Mouse (Mus musculus) cerebellum, adult 18-20 months (tissue): Measurements from ENCODE around the gene Rac3.
"Not testable (repeated sequence)": the region's sequence is repeated elsewhere in the genome, so short reads cannot be mapped to it uniquely, and the experiment has no call there.

Experiments used
- DNase-seq, 2 experiments: peaks; one replicate each; pipeline ENCODE4 v3.0.0; 2021

Rac3 gene

DNA sequence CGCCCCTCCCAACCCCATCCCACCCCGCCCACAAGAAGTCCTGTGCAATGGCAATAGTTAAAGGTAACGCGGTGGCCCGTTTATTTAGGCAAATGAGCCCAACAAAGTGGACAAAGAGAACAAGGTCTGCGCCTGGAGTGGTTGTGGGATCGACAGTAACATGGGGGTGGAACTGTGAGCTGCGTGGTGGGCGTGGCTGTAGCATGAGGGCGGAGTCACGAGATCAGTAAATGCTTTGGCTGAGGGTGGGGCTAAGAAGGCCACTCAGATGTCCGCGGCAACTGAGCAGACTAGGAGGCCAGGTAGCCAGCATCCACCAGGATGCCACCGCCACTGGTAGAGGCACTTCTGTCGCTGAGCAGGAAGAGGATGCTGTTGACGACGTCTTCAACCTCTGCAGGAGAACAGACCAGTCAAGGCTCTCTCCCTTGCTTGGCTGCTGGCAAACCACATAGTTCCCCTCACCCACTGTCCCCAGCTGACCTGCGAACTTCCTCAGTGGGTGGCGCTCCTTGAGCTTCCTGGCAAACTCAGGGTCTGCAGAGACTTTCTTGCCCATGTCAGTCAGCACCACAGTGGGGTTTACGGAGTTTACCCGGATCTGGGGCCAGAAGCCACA, 8.3 kb downstream of the Rac3 start:
- not testable (repeated sequence) for DNase-seq

DNA sequence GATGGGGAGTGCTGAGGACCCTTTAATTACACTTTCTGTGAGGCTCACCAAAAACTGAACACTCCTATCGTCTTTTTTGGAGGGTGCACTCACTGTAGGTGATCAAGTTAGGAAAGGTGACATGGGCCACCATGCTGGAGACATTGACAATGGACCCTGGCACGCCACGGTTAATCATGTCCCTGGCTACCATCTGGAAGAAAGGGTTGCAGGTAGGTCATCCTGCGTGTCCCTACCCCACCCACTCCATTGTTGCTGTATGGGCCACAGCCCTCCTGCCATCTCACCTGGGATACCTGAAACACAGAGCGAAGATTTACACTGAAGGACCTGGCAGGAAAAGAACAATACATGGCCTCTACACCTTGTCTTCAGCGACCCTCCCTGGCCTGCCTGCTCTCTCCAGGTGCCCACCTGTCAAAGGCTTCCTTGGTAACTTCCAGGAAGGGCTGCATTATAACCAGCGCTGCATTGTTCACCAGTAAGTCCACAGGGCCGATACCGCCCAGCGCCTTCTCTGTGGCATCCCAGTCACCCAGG, 9.1 kb downstream of the Rac3 start:
- no peak for DNase-seq

DNA sequence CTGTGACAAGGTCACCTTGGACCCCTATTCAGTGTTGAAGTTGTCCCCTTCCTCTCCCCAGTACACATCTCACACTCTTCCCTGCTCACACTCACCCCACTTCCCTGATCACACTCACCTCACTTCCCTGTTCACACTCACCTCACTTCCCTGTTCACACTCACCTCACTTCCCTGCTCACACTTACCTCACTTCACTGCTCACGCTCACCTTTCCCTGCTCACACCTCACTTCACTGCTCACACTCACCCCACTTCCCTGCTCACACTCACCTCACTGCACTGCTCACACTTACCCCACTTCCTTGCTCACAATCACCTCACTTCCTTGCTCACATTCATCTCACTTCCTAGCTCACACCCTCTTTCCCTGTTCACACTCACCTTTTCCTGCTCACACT, 10.1 kb downstream of the Rac3 start:
- DNase-seq: no peak

DNA sequence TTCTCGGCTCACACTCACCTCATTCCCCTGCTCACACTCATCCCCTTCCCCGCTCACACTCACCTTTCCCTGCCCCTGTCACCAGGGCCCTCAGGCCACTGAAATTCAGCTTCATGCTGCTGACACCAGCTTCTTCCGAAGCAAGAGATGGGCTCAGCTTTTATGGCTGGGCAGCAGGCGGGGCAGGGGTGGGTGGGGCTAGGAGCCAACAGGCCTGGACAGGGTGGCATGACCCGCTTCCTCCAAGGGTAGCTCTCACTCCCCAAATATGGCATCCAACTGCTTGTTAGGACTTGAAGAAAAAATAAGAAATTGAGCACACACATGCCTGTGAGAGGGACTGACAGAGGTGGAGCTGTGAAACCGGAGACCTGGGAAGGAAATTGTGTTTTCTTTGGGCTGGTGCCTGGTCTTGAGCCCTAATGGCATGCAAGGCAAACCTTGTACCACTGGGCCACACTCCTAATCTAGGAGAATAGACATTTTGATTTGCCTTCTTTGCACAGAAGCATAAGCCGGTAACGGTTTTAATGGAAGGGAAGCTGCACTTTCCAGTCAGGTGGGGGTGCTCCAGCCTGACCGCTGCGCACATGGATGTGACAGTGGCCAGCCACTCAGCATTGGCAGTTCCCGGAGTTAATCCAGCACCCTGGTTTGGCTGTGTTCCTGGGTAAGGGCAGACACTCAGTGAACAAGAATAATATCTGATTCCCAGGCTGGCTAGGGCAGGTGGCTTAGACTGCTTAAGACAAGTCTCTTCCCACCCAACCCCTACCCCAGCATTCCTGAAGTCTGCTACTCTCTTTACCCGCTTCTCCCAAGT, 10.8 kb downstream of the Rac3 start, which contains the start of gene Cbr2:
Gene Cbr2, minus strand, starts transcription at position 257 of the 823 bp plus-strand sequence.
- DNase-seq: no peak

DNA sequence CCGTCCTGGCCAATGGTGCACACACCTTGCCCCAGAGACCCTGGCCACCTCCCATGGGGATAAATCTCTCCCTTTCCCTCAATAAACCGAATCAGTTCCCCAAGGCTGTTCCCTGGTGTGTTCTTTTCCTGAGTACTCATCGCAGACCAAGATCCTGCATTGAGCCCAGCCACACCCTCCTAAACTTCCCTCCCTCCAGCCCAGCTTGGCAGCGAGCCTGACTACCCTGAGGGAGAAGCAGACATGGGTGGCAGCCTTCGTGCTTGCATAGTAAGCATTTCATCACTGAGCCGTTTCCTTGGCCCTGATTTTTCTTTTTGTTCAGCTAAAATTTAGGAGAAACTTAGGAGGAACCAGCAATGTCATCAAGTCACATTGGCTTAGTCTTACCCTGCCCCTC, 12.3 kb downstream of the Rac3 start:
- DNase-seq: no peak

DNA sequence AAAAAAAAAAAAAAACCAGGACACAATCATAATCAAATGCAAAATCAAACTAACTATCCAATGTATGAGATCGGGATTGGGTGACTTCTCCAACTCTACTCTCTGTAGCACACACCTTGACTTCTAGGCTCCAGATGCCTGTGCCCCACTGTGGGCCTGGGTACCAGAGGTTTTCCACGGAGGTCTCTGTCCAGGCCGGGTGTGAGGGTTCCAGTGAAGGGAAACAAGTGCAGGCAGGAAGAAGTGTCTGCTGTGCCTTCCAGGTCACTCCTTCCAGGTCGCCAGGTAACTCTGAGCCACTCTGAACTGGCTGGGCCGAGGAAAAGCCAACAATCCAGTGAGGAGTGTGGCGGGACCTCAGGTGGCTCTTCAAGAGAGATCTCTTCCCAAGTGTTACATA, 15.2 kb downstream of the Rac3 start:
- no peak for DNase-seq

DNA sequence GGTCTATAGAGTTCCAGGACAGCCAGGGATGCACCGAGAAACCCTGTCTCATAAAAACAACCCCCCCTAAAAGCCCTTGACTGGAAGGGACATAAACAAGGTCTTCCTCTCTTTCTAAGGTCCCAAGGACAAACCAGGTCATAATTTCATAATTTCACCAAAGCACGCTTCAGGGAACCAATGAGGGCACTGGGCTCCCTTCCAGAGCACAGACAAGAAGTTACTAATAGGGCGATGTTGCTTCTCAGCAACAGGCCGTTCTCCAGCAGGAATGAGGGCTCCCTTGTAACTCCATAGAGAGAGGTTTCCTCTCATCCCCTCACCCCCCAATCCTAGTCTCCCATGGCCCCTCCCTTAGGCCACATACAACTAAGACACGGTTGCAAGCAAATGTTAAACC, 19.7 kb downstream of the Rac3 start:
- no peak for DNase-seq

DNA sequence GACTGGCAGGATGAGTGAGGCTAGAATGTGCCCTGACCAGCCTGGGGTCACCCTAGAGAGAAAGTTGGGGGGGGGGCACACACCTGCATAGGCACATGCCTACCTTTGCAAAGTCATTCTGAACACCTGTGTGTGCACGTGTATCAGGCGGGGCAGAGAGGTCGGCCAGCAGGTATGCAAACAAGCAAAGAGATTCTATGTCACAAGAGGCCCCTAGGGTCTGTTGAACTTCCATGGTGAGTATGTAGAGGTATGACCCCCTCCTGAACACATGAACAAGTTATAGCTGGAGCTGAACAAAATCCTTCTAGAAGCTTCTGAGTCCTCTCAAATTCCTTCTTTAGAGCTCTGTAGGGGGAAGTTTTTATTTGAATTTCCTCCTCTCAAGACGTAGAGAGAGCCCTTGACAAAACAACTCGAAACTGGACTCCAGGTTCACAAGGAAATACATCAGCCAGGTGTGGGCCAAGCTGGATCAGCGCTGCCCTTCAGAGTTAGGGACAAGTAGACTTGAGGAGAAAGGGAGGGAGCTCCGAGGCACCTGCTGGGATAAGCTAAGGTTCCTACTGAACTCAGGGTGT, 22.9 kb downstream of the Rac3 start:
- DNase-seq: no peak

DNA sequence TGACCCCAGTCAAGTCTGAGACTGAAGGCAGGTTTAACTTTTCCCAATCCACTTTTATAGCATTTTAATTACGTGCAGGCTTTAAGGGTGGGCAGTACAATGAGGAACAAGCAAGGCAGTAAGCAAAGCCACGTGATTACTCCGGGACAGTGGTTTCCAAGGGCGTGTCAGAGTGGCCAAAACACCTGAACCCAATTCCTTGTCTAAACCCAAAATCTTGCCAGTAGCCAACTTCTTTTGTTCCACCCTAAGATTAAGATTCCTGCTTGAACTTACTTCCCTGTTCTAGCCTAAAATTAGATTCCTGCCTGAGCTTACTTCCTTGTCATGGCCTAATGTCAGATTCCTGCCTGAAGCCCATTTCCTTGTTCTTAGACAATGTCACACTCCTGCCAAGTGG, 26.7 kb downstream of the Rac3 start:
- no peak for DNase-seq

DNA sequence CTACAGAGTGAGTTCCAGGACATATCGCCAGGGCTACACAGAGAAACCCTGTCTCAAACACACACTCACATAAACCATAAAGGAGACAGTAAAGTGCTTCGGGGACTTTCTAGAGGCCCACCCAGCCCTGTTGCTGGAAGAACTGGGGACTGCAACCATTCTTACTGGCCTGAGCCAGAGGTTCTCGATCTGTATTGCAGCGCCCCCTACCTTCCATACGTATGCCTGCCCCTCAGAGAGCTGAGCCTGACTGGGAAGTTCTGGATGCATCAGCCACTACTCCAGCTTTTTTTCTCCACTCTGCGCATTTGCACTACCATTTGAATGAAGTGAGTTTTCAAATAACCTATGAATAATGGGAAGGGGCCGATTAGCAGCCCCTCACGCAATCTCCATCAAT, 28.2 kb downstream of the Rac3 start:
- DNase-seq: peak in 1 of 2 experiments; percentile 19

DNA sequence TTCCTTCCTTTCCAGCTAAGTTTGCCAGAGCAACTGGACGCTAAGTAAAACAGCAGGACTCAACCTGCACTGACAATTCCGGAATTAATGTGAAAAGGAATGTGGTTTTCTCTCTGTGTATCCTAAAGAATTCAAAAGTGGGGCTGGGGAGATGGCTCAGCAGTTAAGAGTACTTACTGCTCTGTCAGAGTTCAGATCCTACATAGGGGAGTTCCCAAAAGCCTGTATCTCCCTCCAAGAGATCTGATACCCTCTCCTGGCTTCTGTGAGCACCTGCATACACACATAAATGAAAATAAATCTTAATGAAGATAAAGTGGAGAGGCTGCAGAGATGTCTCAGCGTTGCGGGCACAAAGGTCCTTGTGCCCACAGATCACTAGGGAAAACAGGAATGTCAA, 30.3 kb downstream of the Rac3 start:
- DNase-seq: no peak

DNA sequence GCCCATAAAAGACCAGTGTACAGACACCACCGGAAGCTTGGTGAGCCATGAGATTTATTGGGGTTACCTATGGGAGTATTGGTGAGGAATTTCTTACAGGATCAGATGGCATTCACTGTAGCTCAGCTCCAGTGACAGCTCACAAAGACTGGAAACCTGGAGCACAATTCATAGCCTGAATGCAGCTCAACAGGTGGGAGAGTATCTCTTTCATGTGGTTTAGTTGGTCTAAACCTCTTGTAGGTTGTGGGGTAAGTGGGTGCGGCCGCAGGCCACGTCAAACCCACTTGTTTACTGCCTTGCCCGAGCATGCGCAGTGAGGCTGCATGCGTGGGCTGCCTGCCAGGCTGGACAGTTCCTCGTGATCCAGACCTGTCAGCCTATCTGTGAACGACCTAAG, 39.0 kb downstream of the Rac3 start:
- DNase-seq: no peak

DNA sequence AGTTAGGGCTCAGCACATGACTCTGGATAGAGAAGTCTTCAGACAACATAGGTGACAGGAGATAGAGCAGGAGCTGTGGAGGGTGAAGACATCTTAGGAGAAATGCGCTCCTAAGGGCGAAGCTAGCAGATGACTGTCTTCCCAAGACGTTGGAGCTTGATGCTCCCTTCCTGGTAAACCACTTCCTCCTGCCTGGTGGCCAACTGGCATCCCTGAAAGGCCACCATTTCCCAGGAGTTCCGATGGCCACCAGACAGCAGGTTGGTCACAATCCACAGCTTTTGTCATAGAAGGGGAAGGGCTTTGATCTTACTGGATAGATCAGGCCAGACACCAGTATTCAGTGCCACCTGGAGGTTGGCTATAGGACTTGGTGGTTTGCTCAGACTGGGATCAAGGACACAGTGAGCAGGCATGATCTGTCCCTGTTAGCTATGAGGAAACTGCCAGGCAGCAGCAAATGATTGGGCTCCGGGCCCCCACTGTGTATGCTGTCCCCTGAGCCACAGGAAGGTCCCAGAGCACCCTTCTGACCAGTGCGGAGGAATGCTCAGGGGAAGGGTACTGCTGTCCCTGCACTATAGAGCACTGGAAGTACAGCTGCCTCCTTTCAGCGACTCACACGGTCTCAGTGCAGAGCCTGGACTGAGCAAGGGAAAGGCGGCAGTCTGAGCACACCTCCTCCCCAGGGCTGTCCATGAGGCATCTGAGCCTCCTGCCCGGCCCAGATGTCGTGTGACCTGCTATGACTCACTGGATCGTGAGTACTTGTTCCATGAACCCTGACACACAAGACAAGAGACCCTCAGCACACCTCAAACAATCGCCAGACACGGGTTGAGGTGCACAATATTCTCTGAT, 40.8 kb downstream of the Rac3 start:
- DNase-seq: no peak

DNA sequence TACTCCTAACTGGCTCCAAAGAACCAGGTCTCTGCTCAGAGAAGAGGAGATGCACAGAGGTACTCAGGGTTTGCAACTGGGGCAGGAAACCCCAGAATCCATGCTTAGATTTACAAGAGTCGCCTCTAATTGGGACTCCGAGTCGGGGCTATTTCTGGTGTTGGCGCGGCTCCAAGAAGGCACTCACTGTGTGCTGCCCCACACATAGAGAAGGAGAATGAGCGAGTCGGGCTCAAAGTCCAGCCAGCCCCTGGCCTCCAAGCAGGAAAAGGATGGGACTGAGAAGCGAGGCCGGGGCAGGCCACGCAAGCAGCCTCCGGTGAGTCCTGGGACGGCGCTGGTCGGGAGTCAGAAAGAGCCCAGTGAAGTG, 41.4 kb downstream of the Rac3 start, which contains the start of gene Hmga1b:
Gene Hmga1b, plus strand, starts transcription at position 123 of the 370 bp plus-strand sequence.
- not testable (repeated sequence) for DNase-seq

DNA sequence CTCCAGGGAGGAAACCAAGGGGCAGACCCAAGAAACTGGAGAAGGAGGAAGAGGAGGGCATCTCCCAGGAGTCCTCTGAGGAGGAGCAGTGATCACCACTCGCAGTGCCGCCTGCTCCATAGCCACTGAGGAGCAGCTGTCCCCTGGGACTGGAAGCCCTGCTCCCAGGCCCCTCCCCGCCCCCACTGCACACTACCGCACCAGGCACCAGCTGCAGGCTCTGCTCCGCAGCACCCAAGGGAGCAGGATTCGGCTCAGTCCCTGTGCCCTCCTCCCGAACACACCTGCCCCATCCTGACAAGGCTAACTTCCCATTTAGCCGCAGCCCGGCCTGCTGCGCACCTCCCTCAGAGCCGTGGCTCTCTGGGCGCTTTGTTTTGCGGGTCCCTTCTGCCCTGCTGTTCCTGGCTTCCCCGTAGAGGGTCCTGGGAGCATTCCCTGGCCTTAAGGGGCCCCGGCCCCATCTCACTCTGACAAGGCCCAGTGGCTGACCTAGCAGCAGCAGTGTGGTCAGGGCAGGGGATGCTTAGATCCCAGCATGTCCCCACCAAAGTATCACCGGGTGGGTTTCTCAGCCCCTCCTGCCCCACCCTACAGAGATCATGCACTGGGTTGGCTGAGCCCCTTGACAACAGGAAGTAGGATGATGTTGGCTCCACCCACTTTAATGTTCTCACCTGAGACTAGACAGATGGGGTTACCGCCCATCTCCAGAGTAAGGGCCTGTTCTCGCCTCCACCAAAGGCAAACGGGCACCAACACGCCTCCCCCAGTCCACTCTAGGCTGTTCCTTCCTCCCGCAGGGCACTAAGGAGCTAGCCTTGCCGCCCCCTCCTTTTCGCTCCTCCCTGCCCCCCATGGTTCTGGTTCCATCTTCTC, 42.1 kb downstream of the Rac3 start:
- DNase-seq: not testable (repeated sequence)

DNA sequence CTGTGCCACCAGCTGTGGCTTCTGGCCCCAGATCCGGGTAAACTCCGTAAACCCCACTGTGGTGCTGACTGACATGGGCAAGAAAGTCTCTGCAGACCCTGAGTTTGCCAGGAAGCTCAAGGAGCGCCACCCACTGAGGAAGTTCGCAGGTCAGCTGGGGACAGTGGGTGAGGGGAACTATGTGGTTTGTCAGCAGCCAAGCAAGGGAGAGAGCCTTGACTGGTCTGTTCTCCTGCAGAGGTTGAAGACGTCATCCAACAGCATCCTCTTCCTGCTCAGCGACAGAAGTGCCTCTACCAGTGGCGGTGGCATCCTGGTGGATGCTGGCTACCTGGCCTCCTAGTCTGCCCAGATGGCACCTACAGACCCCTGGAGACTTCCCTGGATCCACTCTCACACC, 45.8 kb downstream of the Rac3 start:
- DNase-seq: not testable (repeated sequence)

DNA sequence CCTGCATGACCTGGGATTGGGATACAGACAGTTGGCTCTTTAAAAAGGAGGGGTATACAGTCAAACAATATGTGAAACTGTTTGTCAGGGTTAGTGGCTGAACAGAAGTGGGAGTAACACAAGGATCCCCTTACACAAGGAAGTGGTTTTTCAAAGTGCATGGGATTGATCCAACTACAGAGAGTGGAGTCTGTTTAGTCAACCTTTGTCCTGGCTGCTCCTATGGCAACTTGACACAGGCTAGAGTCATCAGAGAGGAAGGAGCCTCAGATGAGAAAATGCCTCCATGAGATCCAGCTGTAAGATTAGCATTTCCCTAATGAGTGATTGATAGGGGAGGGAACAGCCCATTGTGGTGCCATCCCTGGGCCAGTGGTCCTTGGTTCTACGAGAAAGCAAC, 46.9 kb downstream of the Rac3 start:
- DNase-seq: no peak

DNA sequence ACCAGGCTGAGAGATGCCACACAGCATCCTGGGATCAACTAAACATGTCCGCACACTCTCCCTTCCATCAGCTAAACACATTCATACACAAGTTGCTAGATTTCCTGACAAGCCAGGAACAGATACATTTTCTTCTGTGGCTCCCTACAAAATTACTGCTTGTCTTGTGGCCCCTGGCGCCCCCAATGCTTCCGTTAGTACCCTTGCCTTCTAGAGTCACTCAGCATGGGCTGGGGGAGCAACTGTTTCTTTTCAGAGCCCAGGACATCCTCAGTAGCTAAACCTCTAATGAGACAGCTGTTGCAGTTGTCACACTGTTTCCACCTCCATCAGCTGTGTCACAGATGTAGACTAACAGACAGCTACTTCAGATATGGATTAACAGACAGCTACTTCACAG, 51.5 kb downstream of the Rac3 start:
- DNase-seq: no peak
